Mouse (Mus musculus) embryonic facial prominence, embryonic 15.5 days (tissue): ENCODE measurements at regions not wholly inside any gene's neighbourhood (a gene's known extent, or its start where the extent isn't known, plus 50 kb on each side); places are given as distances from the start of the nearest gene placed in this dataset.

Source experiments
- ATAC-seq: fragments of 200-750 bp; cut with Nextera tagmentation; 2 replicates; pipeline ENCODE4 v1.8.0; 2017; ENCODE audit warnings: low read depth, moderate TSS enrichment; ENCODE audit not compliant: insufficient number of reproducible peaks, low FRiP score, low TSS enrichment
- H3K27ac ChIP-seq: fragments of 300-500 bp; sonication (generic); replicated peaks from 2 replicates; pipeline ENCODE4 v1.5.1; 2015; ENCODE audit warnings: mild to moderate bottlenecking, inconsistent platforms
- H3K27me3 ChIP-seq: fragments of 300-500 bp; sonication (generic); 2 replicates; pipeline ENCODE4 v1.6.1; 2015; ENCODE audit warnings: inconsistent platforms
- H3K36me3 ChIP-seq: fragments of 300-500 bp; sonication (generic); 2 replicates; pipeline ENCODE4 v1.6.1; 2015; ENCODE audit warnings: mild to moderate bottlenecking, inconsistent platforms
- H3K4me1 ChIP-seq: fragments of 300-500 bp; sonication (generic); 2 replicates; pipeline ENCODE4 v1.6.1; 2015; ENCODE audit warnings: inconsistent platforms
- H3K4me2 ChIP-seq: fragments of 300-500 bp; sonication (generic); replicated peaks from 2 replicates; pipeline ENCODE4 v1.6.1; 2015; ENCODE audit warnings: mild to moderate bottlenecking, inconsistent platforms
- H3K4me3 ChIP-seq: fragments of 300-500 bp; sonication (generic); replicated peaks from 2 replicates; pipeline ENCODE4 v1.5.1; 2015; ENCODE audit warnings: mild to moderate bottlenecking, inconsistent platforms
- H3K9ac ChIP-seq: fragments of 300-500 bp; sonication (generic); 2 replicates; pipeline ENCODE4 v1.6.1; 2015; ENCODE audit warnings: inconsistent platforms
- H3K9me3 ChIP-seq: fragments of 300-500 bp; sonication (generic); replicated peaks from 2 replicates; pipeline ENCODE4 v1.6.1; 2016; ENCODE audit warnings: inconsistent platforms
- whole genome bisulfite sequencing: fragments of 180-500 bp; shearing (Covaris S2); methylation state at CpG from one replicate; pipeline ENCODE4 v1.1.7; 2015; 5-methylcytosine and 5-hydroxymethylcytosine counted together

GRCm38 (mm10) chr15:38351701-38352100 lies 926.3 kb downstream of the 4930447A16Rik start:
- H3K27me3 ChIP-seq, result no peaks in the 10 kb centered on the region
- no peak overlapping the region for H3K27ac ChIP-seq
- H3K4me3 ChIP-seq, result no peak overlapping the region
- no peaks in the 10 kb centered on the region for H3K9me3 ChIP-seq
- no peak overlapping the region for H3K4me2 ChIP-seq
- no peaks in the 10 kb centered on the region for H3K4me1 ChIP-seq
- no peaks in the 10 kb centered on the region for H3K36me3 ChIP-seq
- no peak overlapping the region for H3K9ac ChIP-seq
- 67% methylated on average over 3 of the region's 3 CpGs for WGBS
- ATAC-seq, result no peak

- no peaks in the 10 kb centered on the region for H3K36me3 ChIP-seq
- H3K9ac ChIP-seq, result no peak overlapping the region
- no peak for ATAC-seq
- H3K27ac ChIP-seq, result no peak overlapping the region
- WGBS, result 79% methylated on average over 4 of the region's 4 CpGs
- H3K9me3 ChIP-seq, result no peaks in the 10 kb centered on the region
- no peak overlapping the region for H3K4me3 ChIP-seq
- no peak overlapping the region for H3K4me2 ChIP-seq
- no peaks in the 10 kb centered on the region for H3K4me1 ChIP-seq
- H3K27me3 ChIP-seq, result no peaks in the 10 kb centered on the region
Observed at GRCm38 (mm10) chr15:38353371-38353770, 928.0 kb downstream of the 4930447A16Rik start.

- H3K4me2 ChIP-seq, result no peak overlapping the region
- WGBS, result 72% methylated on average over 3 of the region's 3 CpGs
- H3K27ac ChIP-seq, result no peak overlapping the region
- no peak overlapping the region for H3K9ac ChIP-seq
- H3K9me3 ChIP-seq, result no peaks in the 10 kb centered on the region
- H3K4me3 ChIP-seq, result no peak overlapping the region
- no peaks in the 10 kb centered on the region for H3K36me3 ChIP-seq
- ATAC-seq, result no peak
- no peaks in the 10 kb centered on the region for H3K27me3 ChIP-seq
- no peaks in the 10 kb centered on the region for H3K4me1 ChIP-seq
Observed at GRCm38 (mm10) chr15:38359053-38359452, 933.7 kb downstream of the 4930447A16Rik start.

GRCm38 (mm10) chr15:38363522-38363921 lies 938.2 kb downstream of the 4930447A16Rik start:
- H3K4me1 ChIP-seq, result no peaks in the 10 kb centered on the region
- H3K9me3 ChIP-seq, result no peaks in the 10 kb centered on the region
- no peak overlapping the region for H3K9ac ChIP-seq
- no peak overlapping the region; the same call in 1 of the 2 replicates for H3K27ac ChIP-seq
- no peaks in the 10 kb centered on the region for H3K36me3 ChIP-seq
- WGBS, result 60% methylated on average over 5 of the region's 5 CpGs
- no peaks in the 10 kb centered on the region for H3K27me3 ChIP-seq
- H3K4me2 ChIP-seq, result no peak overlapping the region
- no peak overlapping the region for H3K4me3 ChIP-seq
- peak; percentile 47; the same call in 1 of the 2 replicates for ATAC-seq

GRCm38 (mm10) chr15:38364014-38364413 lies 938.7 kb downstream of the 4930447A16Rik start:
- H3K4me1 ChIP-seq, result no peaks in the 10 kb centered on the region
- no peaks in the 10 kb centered on the region for H3K36me3 ChIP-seq
- no peak overlapping the region; the same call in 1 of the 2 replicates for H3K27ac ChIP-seq
- H3K9me3 ChIP-seq, result no peaks in the 10 kb centered on the region
- no peak overlapping the region for H3K4me2 ChIP-seq
- no peak for ATAC-seq
- no peaks in the 10 kb centered on the region for H3K27me3 ChIP-seq
- H3K4me3 ChIP-seq, result no peak overlapping the region
- WGBS, result 81% methylated on average over 3 of the region's 3 CpGs
- H3K9ac ChIP-seq, result no peak overlapping the region

GRCm38 (mm10) chr15:38367643-38368042 lies 942.3 kb downstream of the 4930447A16Rik start:
- Histone ChIP-seq H3K27me3 (no peaks in the 10 kb centered on the region), H3K4me2 (no peak overlapping the region), H3K4me3 (no peak overlapping the region), H3K4me1 (no peaks in the 10 kb centered on the region), H3K36me3 (no peaks in the 10 kb centered on the region), H3K27ac (no peak overlapping the region), H3K9ac (no peak overlapping the region), H3K9me3 (no peaks in the 10 kb centered on the region)
- no peak for ATAC-seq
- WGBS, result 90% methylated on average over 5 of the region's 5 CpGs

GRCm38 (mm10) chr15:38368291-38368690 lies 942.9 kb downstream of the 4930447A16Rik start:
- Histone ChIP-seq H3K9ac (no peak overlapping the region), H3K4me2 (no peak overlapping the region), H3K27ac (no peak overlapping the region), H3K27me3 (no peaks in the 10 kb centered on the region), H3K9me3 (no peaks in the 10 kb centered on the region), H3K36me3 (no peaks in the 10 kb centered on the region), H3K4me3 (no peak overlapping the region), H3K4me1 (no peaks in the 10 kb centered on the region)
- ATAC-seq, result no peak
- WGBS, result 82% methylated on average over 4 of the region's 4 CpGs

GRCm38 (mm10) chr15:38371404-38372090 lies 946.2 kb downstream of the 4930447A16Rik start:
- no peak for ATAC-seq
- 71% methylated on average over 12 of the region's 12 CpGs for WGBS

GRCm38 (mm10) chr15:38373797-38374196 lies 948.4 kb downstream of the 4930447A16Rik start:
- Histone ChIP-seq H3K9me3 (no peaks in the 10 kb centered on the region), H3K4me2 (peak overlapping the region; percentile 57), H3K27me3 (no peaks in the 10 kb centered on the region), H3K4me3 (peak overlapping the region; percentile 29), H3K4me1 (peaks cover 8% of the 10 kb centered on the region), H3K36me3 (no peaks in the 10 kb centered on the region), H3K9ac (no peak overlapping the region), H3K27ac (no peak overlapping the region)
- peak; percentile 71 for ATAC-seq
- 2% methylated on average over 21 of the region's 21 CpGs for WGBS

More at GRCm38 (mm10) chr15:38371404-38372090, 946.2 kb downstream of the 4930447A16Rik start:
- H3K4me1 ChIP-seq, result peaks cover 8% of the 10 kb centered on the region
- H3K4me3 ChIP-seq, result no peak overlapping the region
- H3K9ac ChIP-seq, result no peak overlapping the region
- no peaks in the 10 kb centered on the region for H3K9me3 ChIP-seq
- H3K27ac ChIP-seq, result no peak overlapping the region
- no peak overlapping the region for H3K4me2 ChIP-seq
- H3K36me3 ChIP-seq, result no peaks in the 10 kb centered on the region
- no peaks in the 10 kb centered on the region for H3K27me3 ChIP-seq

- Histone ChIP-seq H3K9me3 (no peaks in the 10 kb centered on the region), H3K4me1 (peaks cover 8% of the 10 kb centered on the region), H3K27ac (peak overlapping the region; percentile 5; the same call in 1 of the 2 replicates), H3K4me3 (no peak overlapping the region), H3K27me3 (no peaks in the 10 kb centered on the region), H3K4me2 (no peak overlapping the region), H3K36me3 (no peaks in the 10 kb centered on the region), H3K9ac (no peak overlapping the region)
- 80% methylated on average over 6 of the region's 6 CpGs for WGBS
- ATAC-seq, result no peak; the same call in 1 of the 2 replicates
Observed at GRCm38 (mm10) chr15:38374786-38375185, 949.4 kb downstream of the 4930447A16Rik start.

GRCm38 (mm10) chr15:38378106-38378505 lies 952.8 kb downstream of the 4930447A16Rik start:
- no peak overlapping the region for H3K27ac ChIP-seq
- peaks cover 8% of the 10 kb centered on the region for H3K4me1 ChIP-seq
- no peak overlapping the region for H3K9ac ChIP-seq
- no peaks in the 10 kb centered on the region for H3K36me3 ChIP-seq
- 75% methylated on average over 8 of the region's 8 CpGs for WGBS
- no peak overlapping the region for H3K4me2 ChIP-seq
- H3K4me3 ChIP-seq, result no peak overlapping the region
- no peak for ATAC-seq
- no peaks in the 10 kb centered on the region for H3K27me3 ChIP-seq
- no peaks in the 10 kb centered on the region for H3K9me3 ChIP-seq

GRCm38 (mm10) chr15:38387617-38388016 lies 962.3 kb downstream of the 4930447A16Rik start:
- Histone ChIP-seq H3K4me2 (no peak overlapping the region), H3K27ac (no peak overlapping the region), H3K27me3 (no peaks in the 10 kb centered on the region), H3K9me3 (no peaks in the 10 kb centered on the region), H3K36me3 (no peaks in the 10 kb centered on the region), H3K4me1 (peaks cover 28% of the 10 kb centered on the region), H3K4me3 (no peak overlapping the region), H3K9ac (no peak overlapping the region)
- 44% methylated on average over 7 of the region's 7 CpGs for WGBS
- ATAC-seq, result no peak
